Mouse (Mus musculus) heart, embryonic 11.5 days (tissue): ENCODE measurements around the gene Sgo1. TPM values are rescaled to one million over a fixed set of nuclear protein-coding genes. Genes with fewer than 3 reads are reported as not detected.
"Not testable (repeated sequence)": the region's sequence is repeated elsewhere in the genome, so short reads cannot be mapped to it uniquely, and the experiment has no call there.

Source experiments
- ATAC-seq: fragments of 200-750 bp; cut with Nextera tagmentation; replicated peaks from 2 replicates; pipeline ENCODE4 v1.8.0; 2017; ENCODE audit warnings: moderate library complexity; ENCODE audit not compliant: insufficient number of reproducible peaks, low FRiP score, low TSS enrichment
- H3K27ac ChIP-seq: fragments of 300-500 bp; sonication (generic); 2 replicates; pipeline ENCODE4 v1.5.1; 2014; ENCODE audit warnings: mild to moderate bottlenecking, low read depth, low read length
- H3K27me3 ChIP-seq: fragments of 300-500 bp; sonication (generic); 2 replicates; pipeline ENCODE4 v1.6.1; 2014; ENCODE audit warnings: mild to moderate bottlenecking, low read length, mixed read lengths; ENCODE audit not compliant: control insufficient read depth, insufficient read depth
- H3K36me3 ChIP-seq: fragments of 300-500 bp; sonication (generic); 2 replicates; pipeline ENCODE4 v1.6.1; 2014; ENCODE audit warnings: mild to moderate bottlenecking, low read length, moderate library complexity, mixed read lengths; ENCODE audit not compliant: control insufficient read depth, insufficient read depth
- H3K4me1 ChIP-seq: fragments of 300-500 bp; sonication (generic); 2 replicates; pipeline ENCODE4 v1.6.1; 2014; ENCODE audit warnings: low read length; ENCODE audit not compliant: control insufficient read depth, insufficient read depth
- H3K4me2 ChIP-seq: fragments of 300-500 bp; sonication (generic); 2 replicates; pipeline ENCODE4 v1.6.1; 2014; ENCODE audit warnings: mild to moderate bottlenecking, moderate library complexity
- H3K4me3 ChIP-seq: fragments of 300-500 bp; sonication (generic); 2 replicates; pipeline ENCODE4 v1.5.1; 2014; ENCODE audit warnings: low read depth, low read length
- H3K9ac ChIP-seq: fragments of 300-500 bp; sonication (generic); 2 replicates; pipeline ENCODE4 v1.6.1; 2014; ENCODE audit warnings: mild to moderate bottlenecking, low read depth, low read length, moderate library complexity
- H3K9me3 ChIP-seq: fragments of 300-500 bp; sonication (generic); replicated peaks from 2 replicates; pipeline ENCODE4 v1.6.1; 2016; ENCODE audit warnings: low read length; ENCODE audit not compliant: control insufficient read depth
- WGBS: fragments of 180-500 bp; shearing (Covaris S2); extraction: QIAGEN DNeasy Blood & Tissue Kit; methylation state at CpG from one replicate; pipeline ENCODE4 v1.1.7; 2014; ENCODE audit not compliant: insufficient replicate concordance; 5-methylcytosine and 5-hydroxymethylcytosine counted together
- polyA plus RNA-seq: library from polyadenylated mRNA; unstranded; fragments of >200 nt; fragmentation: Nextera tagmentation; extraction: Ambion mirVana; gene quantifications from 2 replicates; pipeline ENCODE4 v1.2.1, GENCODE M21; 2014

Sgo1 gene
- polyA plus RNA-seq = 22.8 and 32.8 TPM in 2 replicates

- H3K27ac ChIP-seq = peak within 1 kb of the TSS; percentile 98
- peak within 1 kb of the TSS; percentile 87 for H3K9ac ChIP-seq
- peaks cover 3% of the 10 kb centered on the region; the same call in 1 of the 2 replicates for H3K4me1 ChIP-seq
- H3K4me2 ChIP-seq = peak within 1 kb of the TSS; percentile 84
- H3K4me3 ChIP-seq = peak within 1 kb of the TSS; percentile 69
- peak; percentile 100 for ATAC-seq
- H3K9me3 ChIP-seq = no peaks in the 10 kb centered on the region
- no peaks in the 10 kb centered on the region for H3K27me3 ChIP-seq
- WGBS = under 1% methylated on average over 78 of the region's 78 CpGs
- peaks cover 9% of the 10 kb centered on the region for H3K36me3 ChIP-seq
These were observed at the start of gene Sgo1 for GRCm38 (mm10) chr17:53688877-53689802. Gene Sgo1, minus strand, starts transcription at chr17:53689333.

GRCm38 (mm10) chr17:53718916-53719315 lies 29.8 kb upstream of the Sgo1 start:
- not testable (repeated sequence) for H3K27me3 ChIP-seq, H3K4me2 ChIP-seq, H3K36me3 ChIP-seq, H3K4me1 ChIP-seq, ATAC-seq, H3K4me3 ChIP-seq, H3K9me3 ChIP-seq, H3K9ac ChIP-seq, H3K27ac ChIP-seq
- 81% methylated on average over 3 of the region's 3 CpGs for WGBS

GRCm38 (mm10) chr17:53718474-53718873 lies 29.3 kb upstream of the Sgo1 start:
- Histone ChIP-seq H3K4me3 (no peak overlapping the region), H3K36me3 (no peaks in the 10 kb centered on the region), H3K9ac (no peak overlapping the region), H3K27me3 (no peaks in the 10 kb centered on the region), H3K4me1 (no peaks in the 10 kb centered on the region), H3K4me2 (no peak overlapping the region), H3K27ac (no peak overlapping the region), H3K9me3 (no peaks in the 10 kb centered on the region)
- no peak for ATAC-seq
- WGBS = 59% methylated on average over 1 of the region's 1 CpGs

GRCm38 (mm10) chr17:53715161-53715560 lies 26.0 kb upstream of the Sgo1 start:
- not testable (repeated sequence) for H3K27ac ChIP-seq, ATAC-seq, H3K4me3 ChIP-seq, H3K4me2 ChIP-seq, H3K9ac ChIP-seq, H3K27me3 ChIP-seq, H3K36me3 ChIP-seq, H3K4me1 ChIP-seq, H3K9me3 ChIP-seq
- 46% methylated on average over 1 of the region's 1 CpGs for WGBS

- ATAC-seq = no peak
- Histone ChIP-seq H3K27me3 (no peaks in the 10 kb centered on the region), H3K27ac (no peak overlapping the region), H3K4me1 (no peaks in the 10 kb centered on the region), H3K36me3 (no peaks in the 10 kb centered on the region), H3K4me2 (no peak overlapping the region), H3K4me3 (no peak overlapping the region), H3K9me3 (no peaks in the 10 kb centered on the region), H3K9ac (no peak overlapping the region)
- 51% methylated on average over 1 of the region's 1 CpGs for WGBS
These were observed 25.3 kb upstream of the Sgo1 start for GRCm38 (mm10) chr17:53714453-53714852.

GRCm38 (mm10) chr17:53697521-53697920 lies 8.4 kb upstream of the Sgo1 start:
- not testable (repeated sequence) for H3K4me1 ChIP-seq, H3K9me3 ChIP-seq, H3K27me3 ChIP-seq, H3K36me3 ChIP-seq, H3K4me3 ChIP-seq, H3K4me2 ChIP-seq, H3K9ac ChIP-seq, H3K27ac ChIP-seq, ATAC-seq
- 81% methylated on average over 8 of the region's 8 CpGs for WGBS

GRCm38 (mm10) chr17:53694039-53694438 lies 4.9 kb upstream of the Sgo1 start:
- no peak overlapping the region for H3K9ac ChIP-seq
- WGBS = 68% methylated on average over 2 of the region's 2 CpGs

GRCm38 (mm10) chr17:53689946-53690345 lies 813 bp upstream of the Sgo1 start:
- no peak for ATAC-seq
- Histone ChIP-seq H3K27ac (peak overlapping the region; percentile 98), H3K4me1 (peaks cover 3% of the 10 kb centered on the region; the same call in 1 of the 2 replicates), H3K9me3 (no peaks in the 10 kb centered on the region), H3K4me3 (peak overlapping the region; percentile 69), H3K36me3 (peaks cover 5% of the 10 kb centered on the region), H3K4me2 (peak overlapping the region; percentile 84), H3K27me3 (no peaks in the 10 kb centered on the region), H3K9ac (peak overlapping the region; percentile 87)
- 20% methylated on average over 7 of the region's 7 CpGs for WGBS

More at GRCm38 (mm10) chr17:53694039-53694438, 4.9 kb upstream of the Sgo1 start:
- H3K4me3 ChIP-seq = no peak overlapping the region
- H3K36me3 ChIP-seq = no peaks in the 10 kb centered on the region
- H3K4me1 ChIP-seq = peaks cover 3% of the 10 kb centered on the region; the same call in 1 of the 2 replicates
- H3K27ac ChIP-seq = no peak overlapping the region
- H3K4me2 ChIP-seq = no peak overlapping the region
- no peak for ATAC-seq
- H3K9me3 ChIP-seq = no peaks in the 10 kb centered on the region
- H3K27me3 ChIP-seq = no peaks in the 10 kb centered on the region
